Mouse (Mus musculus): Measurements from ENCODE around the gene Ifi44.

Gene Ifi44

DNA sequence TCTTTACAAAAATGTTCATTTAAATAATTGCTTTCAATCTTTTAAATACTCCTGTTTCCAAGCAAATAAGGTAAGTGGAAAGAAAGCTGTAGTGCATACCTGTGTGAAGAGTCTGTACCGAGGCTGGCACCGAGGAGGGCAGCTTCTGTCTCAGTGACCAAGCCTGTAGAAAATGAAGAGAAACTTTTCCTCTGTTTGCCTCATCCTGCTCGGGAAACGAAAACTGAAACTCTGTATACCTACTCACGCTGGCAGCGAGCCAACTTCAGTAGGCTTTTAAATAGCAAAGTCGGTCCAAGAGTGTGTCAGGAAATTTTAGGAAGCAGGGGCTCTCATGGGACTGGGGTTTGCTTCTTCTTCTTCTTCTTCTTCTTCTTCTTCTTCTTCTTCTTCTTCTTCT is at the start of gene Ifi44:
Gene Ifi44 (minus strand): TSS at position 224 of the 400 bp plus-strand sequence.
- peak; percentile 9 to 12 for DNase-seq

DNA sequence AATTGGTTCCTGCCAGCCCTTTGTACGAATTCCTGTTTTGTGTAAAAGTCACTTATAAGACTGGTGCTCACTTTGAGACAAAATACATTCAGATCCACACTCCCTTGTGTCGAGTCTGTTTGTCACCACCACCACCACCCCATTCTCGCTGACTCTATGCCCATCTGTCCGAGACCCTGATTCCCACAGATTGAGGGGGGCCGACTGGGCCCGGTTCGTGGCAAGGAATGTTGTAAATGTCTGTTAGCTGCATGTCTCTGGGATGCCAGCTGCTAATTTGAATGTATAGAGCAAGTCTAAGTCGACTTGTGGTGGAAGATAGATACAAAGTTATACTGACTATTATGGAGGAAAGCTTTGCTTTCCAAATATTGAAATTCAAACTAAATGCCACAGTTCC is 38.9 kb upstream of the Ifi44 start:
- no peak for DNase-seq

DNA sequence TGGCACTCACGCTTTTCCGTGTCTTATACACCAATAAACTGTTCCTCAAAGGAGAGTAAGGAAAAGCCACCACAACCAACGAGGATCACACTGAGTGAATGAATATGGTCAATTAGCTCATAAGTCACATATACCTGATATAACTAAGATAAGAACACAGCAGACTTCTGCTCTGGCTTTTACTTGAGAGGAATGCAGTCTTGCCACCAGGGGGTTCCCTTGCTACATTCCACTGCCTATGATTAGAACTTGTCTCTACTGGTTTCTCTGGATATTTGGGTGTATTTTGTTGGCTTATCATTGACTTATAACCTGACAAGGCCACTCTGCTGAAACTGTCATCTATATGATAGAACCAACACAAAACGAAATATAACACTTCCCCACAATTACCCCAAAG is 25.3 kb upstream of the Ifi44 start:
- peak; percentile 44 to 47 for DNase-seq

DNA sequence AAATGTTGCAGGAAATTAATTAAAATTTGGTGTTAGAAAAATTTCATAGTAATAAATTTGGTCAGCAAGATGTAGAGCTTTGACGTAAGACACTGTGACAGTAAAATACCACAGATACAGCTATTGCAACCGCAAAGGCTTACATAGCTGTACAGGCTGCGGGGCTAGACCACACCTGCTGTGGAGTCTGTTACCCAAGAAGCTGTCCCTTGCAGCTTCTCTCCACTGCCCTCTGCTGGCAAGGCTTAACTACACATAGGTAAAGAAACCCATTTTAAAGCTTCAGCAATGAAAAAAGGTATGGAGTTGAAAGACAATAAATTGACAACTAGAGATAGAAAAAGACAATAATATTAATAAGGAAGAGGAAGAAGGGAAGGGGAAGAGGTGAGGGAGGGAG is 21.3 kb upstream of the Ifi44 start:
- DNase-seq = peak; percentile 76 to 81

DNA sequence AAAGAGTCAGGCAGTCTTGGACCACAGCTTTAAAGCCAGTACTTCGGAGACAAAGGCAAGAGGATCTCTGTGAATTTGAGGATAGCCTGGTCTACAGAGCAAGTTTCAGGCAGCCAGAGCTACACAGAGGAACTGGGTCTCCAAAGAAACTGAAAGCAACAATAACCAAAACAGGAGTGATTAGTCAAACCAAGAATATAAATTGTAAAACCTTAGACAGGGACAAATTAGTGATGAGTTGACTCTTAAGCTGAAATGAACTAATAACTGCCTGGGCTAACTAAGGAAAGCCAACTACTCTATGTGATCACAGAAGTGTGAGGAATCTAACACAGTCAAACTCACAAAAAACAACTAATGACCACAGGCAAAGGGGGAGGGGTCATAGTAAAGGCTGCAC is 1.2 kb downstream of the Ifi44 start:
- DNase-seq = no peak

DNA sequence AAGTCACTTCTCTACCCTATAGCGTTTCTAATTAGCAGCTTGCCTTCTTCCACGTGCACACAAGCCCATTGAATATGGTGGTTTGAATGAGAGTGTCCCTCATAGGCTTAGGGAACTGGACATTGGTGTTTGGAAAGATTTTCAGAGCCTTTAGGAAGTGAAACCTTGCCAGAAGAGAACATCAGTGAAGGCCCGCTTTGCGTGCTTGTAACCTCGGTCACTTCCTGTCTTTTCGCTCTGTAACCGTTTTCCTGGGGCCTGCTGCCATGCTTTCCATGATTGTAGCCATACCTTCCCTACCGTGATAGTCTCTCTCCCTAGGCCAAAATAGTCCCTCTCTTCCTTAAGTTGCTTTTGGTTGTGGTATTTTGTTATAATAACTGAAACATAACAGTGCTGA is 3.7 kb downstream of the Ifi44 start:
- DNase-seq = no peak

DNA sequence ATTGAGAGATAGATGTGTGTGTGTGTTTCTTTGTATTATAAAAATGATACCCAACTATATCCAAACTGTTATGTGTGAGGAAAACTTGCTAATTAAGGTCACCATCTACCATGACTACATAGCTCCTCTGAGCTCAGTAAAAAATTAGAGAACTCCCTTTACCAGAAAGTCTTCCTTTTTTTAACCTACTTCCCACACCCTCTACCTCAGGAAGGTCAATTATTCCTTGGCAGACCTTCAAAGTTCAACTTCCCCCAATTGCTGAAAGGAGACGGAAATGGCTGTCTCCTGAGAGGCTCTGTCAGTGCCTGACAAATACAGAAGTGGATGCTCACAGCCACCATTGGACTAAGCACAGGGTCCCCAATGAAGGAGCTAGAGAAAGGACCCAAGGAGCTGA is 7.5 kb downstream of the Ifi44 start:
- DNase-seq = no peak

DNA sequence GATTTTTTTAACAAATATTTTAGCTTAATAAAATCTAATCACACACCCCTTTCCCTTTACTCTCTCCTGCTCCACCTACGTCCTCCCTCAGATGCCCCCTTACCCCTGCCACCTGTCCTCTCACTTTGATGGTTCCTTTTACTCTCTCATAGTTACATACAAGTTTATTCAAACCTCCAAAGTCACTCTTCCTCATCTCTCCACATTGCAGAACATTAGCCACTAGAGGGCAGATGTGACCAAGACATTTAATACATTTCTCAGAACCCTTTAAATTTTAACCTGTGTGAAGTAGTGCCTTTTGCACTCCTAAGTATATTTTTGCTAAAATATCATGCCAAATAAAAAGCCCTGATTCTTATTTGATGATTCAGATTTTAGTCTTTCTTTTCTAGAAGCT is 33.5 kb downstream of the Ifi44 start:
- peak; percentile 45 to 72 for DNase-seq

DNA sequence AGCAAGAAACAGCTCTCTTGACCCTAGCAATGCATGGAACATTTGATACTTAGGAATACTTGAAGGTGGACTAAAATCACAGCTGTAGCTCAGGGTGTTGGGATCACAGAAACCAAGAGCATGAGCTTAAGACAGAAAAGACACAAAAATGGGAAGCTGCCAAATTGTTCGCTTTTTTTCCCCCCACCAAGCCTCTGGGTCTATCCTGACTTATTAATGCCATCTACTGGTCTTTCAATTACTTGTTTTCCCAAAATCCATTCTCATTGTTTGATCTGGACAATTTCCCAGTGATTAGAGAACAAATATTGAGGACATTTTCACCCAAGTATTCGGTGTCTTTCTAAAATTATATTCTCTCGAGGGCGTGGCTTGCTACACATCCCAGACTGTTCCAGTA is 42.4 kb downstream of the Ifi44 start:
- no peak for DNase-seq
